Mouse (Mus musculus) hindlimb bud, embryonic 11.5 days (tissue): ENCODE results near the gene Phc2.
"Not testable (repeated sequence)": the region's sequence is repeated elsewhere in the genome, so short reads cannot be mapped to it uniquely, and the experiment has no call there.

Experiments used
- DNase-seq: peaks from one replicate; pipeline ENCODE4 v3.0.0-alpha.2; 2012; ENCODE audit warnings: low read depth, low spot score; ENCODE audit errors: extremely low spot score

Phc2 gene

DNA sequence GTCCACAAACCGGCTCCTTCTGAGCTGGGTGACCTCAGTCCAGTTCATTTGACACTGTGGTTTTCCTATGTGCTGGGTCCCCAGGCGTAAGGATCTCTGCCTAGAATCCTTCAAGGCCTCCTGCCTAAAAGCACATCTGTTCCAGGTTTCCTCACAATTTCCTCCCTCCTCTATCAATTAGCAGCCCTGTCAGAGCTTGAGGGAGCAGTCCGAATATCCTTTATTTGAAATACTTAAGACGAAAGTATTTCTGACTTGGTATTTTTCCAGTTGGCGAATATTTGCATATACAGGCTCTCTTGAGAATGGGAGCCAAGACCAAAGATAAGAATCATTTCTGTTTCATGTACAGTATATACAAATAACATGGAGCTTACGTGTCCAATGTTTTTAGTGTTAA lies 8.6 kb upstream of the Phc2 start:
- DNase-seq: no peak

DNA sequence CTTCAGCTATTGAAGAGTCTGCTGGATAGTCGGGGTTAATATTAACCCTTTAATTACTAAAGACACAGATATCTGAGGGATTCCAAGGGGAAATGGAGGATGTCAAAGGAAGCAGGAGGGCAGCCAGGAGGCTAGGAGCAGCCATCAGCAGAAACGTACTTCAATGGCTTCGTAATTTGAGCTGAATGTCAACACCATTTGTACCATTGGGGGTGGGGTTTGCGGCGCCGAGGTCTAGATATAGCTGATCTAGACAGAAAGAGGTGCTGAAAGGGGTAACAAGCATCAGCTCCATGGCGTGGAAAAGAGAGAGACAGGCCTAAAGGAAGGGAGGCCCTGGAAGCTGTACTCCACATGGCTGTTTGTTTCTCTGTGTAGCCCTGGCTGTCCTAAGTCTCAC lies 7.7 kb upstream of the Phc2 start:
- no peak for DNase-seq

DNA sequence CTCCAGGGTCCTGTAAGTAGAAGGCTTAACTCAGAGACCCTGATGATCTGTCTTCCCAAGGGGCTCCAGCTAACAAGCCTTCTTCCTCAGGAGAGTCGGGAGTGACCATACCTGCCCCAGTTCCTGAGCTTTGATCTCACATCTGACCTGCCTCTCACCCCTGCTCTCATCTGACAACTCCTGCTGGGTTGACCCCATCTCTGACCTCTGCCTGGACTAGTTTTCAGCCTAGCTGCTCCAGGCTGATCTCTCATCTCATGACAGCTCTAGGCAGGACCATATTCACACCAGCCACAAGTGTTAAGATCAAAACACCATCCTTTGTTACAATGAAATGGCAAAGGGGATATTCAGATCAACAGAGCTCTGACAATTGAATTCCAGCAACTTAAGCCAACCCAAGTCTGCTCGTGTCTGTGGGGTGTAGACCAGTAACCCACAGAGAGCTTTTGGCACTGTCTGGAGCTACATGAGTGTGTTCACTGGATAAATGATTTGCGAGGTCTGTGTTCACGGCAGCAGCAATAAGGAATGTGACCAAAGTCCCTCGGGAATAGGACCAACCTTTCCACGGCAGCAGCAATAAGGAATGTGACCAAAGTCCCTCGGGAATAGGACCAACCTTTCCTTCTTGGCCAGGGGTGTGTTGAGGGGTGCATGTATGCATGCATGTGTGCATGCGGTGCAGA lies 5.8 kb upstream of the Phc2 start:
- DNase-seq: no peak

DNA sequence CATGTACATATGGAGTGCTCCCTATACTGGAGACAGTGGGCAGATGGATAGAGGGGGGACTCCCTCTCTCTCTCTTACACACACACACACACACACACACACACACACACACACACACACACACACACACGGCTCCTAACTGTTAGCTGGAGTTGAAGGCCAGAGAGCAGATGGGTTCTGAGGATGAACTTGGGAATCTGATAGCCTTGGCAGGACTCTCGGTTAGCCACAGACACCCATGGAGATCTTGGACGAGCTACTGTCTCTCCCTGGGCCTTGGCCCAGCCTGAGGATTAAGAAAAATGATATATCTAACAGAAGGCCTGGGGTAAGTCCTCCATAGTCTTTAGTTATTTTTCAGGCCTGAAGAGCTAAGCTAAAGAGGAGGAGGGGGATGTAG lies 3.0 kb upstream of the Phc2 start:
- DNase-seq: no peak

DNA sequence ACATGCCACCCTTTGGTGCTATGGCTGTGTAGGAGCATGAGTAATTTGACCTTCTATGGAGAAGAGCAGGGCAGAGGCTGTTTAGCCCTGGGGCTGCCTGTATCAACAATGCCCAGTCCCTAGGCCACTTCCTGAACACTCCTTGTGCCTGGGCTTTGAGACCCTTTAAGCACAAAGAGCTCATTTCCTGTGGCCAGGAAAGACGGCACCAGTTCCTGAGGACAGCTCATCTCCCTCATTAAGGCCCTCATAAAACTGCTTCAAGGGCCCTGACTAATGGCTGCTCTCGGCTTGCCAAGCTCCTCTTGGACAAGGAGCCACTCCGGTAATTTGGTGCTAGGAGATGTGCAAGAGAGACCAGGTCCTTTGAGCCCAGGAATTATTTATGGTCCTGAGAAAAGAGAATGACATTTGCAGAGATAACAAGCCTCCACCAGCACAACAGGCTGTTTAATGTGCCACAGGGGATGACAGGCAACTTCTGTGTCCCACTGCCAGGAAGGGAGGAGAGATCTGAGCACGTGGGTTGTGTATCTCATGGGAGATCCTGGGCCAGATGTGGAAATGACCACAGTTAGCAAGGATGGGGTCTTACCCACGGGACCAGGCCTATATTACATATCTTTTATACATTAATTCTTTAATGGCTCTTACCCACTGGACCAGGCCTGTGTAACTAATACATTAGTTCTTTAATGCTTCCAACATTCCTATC lies 1.8 kb upstream of the Phc2 start:
- no peak for DNase-seq

DNA sequence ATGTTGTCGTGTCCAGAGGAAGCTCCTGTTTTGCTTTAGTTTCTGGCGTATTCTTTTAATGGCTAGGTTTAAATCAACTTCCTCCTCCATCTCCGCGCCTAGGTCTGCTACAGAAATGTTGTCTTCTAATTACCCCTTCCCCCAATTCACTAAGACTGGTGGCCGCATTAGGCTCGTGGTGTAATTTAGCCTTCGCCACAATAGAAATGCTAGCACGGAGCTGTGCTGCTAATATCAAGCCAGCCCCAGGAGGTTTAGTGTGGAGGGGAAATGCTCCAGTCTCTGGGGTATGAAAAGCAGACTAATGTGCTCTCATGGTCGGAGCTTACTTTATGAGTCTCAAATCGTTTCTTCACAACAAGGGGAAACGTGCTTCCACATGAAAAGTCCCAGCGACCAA lies 944 bp downstream of the Phc2 start:
- no peak for DNase-seq

DNA sequence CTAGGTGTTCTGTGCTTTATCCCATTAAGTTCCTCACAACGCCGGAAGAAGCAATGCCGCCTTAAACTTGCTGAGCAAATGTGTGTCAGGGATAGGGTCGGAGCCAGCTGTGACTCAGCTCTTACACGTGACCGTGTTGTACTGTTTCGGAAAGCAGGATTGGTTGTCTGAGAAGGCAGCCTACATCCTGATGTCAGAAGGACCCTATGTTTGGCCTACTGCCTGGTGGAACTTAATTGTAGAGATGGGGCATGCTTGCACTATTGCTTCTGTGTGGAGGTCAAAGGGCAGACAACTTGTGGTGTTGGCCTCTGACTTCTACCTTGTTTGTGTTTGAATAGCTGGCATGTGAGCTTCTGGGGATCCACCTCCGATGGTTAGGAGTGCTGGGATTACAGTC lies 5.7 kb downstream of the Phc2 start:
- no peak for DNase-seq

DNA sequence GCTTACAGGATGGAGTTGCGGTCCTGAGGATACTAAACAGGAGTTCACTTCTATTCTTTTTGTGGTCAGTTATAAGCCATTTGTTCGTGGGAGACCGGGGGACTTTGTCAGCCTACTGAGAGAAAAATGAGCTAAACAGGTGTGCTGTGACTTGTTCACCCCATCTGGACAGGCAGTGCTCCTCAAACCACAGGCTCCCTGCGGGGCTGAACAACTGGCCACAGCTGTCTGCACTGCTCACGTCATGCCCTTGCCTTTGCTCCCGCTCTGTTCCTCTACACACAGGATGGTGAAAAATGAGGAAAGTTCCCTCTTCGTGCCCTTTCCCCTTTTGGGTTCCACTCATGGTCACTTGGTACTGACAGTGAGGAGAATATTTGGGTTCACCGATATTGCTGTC lies 6.6 kb downstream of the Phc2 start:
- no peak for DNase-seq

DNA sequence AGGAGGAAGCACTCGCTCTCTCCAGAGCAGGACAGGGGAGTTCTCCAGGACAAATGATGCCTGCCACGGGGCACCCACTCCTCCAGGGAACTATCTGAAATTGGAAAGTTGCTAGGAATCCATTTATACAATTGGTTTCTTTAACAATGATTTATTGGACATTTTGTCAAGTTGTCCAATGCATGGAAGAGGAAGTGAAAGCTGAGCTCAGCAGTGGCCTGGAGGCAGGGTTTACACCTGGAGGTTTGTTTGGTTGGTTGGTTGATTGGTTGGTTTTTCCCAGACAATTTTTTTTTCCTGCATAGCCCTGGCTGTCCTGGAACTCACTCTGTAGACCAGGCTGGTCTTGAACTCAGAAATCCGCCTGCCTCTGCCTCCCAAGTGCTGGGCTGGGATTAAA lies 9.5 kb downstream of the Phc2 start:
- DNase-seq: no peak

DNA sequence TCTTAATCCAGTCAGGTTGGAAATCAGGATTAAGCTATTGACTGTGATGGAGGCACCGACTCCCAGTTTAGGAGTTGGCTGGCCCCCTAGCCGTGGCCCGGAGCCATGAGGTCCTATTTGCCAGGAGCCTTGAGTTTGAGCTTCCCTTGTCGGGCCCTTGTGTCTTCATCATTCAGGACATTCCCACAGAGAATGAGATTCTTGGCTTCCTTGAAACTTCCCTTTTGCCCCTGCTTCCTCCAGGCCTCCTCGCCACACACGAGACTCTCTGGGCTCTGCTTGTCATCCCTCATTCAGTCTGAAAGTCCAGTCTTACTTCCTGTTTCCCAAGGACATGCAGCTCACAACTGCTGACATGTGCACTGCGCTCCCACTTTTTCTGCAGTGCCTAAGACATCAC lies 11.9 kb downstream of the Phc2 start:
- DNase-seq: not testable (repeated sequence)

DNA sequence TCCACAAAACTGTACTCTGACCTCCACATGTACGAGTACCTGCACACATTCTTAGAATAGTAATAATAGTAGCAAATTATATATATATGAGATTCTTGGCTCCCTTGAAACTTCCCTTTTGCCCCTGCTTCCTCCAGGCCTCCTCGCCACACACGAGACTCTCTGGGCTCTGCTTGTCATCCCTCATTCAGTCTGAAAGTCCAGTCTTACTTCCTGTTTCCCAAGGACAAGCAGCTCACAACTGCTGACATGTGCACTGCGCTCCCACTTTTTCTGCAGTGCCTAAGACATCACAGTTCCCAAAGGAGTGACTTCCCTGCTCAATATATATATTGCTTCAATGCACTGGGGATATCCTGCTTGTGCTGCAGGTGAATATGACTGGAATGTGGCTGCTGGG lies 12.7 kb downstream of the Phc2 start:
- DNase-seq: not testable (repeated sequence)

DNA sequence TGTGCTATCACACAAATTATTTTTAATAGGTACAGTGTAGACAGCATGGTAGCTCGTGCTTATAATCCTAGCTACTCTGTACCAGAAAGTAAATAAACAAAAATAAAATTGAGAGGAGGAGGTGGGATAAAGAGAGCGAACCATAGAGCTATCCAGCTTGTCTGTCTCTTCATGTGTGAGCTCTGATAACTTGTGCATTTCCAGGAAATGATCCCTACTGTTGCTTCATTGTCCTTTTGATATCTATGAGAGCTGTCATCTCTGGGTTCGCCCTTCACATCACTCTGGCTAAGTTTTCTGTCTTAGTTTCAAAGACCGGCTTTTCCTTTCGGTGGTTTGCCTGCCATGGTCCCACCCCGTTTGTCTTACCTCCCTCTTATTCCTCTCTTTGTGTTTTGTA lies 14.7 kb downstream of the Phc2 start:
- no peak for DNase-seq

DNA sequence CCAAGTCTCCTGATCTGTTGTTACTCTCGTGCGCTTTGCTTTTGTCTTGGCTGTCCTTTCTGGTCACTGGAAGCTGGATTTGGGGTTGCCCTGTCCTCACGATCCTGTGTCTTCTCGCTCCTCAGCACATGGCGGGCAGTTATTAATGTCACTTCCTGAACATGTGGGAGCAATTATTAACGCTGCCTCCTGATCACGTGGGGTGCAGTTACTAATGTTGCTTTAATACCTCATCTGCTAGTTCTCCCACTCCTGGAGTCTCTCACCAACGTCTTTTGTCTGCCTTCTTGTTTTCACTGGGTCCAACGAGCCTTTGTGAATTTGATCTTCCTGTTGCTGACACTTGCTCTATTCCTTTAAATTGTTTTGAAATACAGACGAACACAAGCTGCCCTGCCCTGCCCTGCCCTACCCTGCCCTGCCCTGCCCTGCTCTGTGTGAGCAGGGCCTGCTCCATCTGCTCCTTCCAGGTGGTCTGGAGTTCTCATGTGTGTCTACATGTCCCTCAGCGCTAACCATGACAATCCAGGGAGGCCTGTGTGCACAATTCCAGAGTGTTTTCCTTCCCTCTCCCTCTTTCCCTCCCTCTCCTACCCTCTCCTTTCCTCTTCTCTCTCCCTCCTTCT lies 16.2 kb downstream of the Phc2 start:
- peak; percentile 67 for DNase-seq

DNA sequence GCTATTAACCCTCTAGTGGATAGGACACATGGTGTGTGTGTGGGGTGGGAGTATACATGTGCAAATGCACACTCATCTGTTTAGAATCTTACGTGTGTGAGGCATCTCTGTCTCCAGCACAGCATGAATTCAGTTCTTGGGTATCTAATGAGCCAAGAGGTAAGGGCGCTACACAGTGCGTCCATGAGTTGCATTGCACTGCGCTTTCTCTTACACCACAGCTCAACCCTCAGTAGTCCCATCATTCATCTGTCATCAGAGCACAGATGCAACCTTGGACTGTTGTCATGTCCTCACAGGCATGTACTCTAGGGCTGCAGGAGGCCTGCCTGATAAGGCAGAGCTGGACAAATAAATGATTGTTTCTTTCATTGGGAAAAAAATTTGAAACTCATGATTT lies 18.0 kb downstream of the Phc2 start:
- DNase-seq: no peak

DNA sequence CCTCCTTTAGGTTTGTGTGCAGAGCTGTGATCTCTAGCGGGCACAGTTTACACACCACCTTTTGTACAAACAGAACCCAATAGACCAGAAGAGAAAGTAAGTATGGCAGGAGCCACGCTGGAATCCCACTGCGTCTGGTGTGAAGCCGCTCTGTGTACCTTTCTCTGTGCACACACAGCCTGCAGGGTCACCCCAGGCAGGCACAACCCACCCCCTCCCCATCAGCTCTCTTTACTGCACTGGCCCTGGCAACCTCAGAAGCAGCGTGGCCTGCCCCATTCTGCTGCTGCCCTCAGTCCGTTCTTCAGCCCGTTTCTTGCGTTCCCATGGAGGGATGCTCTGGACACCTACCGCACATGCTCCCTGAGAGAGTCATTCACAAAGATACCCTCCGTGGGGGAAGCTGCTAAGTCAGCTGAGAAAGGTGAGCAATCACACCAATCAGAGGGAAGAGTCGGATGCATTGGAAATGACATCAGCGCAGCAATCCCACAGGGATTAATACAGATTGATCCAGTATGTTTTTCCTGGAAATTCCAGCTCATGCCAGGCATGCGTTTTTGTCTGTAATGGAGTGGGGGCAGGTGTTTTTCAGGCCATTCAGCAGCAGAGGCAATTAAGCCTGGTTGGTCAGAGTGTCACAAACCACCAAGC lies 24.2 kb downstream of the Phc2 start:
- no peak for DNase-seq

DNA sequence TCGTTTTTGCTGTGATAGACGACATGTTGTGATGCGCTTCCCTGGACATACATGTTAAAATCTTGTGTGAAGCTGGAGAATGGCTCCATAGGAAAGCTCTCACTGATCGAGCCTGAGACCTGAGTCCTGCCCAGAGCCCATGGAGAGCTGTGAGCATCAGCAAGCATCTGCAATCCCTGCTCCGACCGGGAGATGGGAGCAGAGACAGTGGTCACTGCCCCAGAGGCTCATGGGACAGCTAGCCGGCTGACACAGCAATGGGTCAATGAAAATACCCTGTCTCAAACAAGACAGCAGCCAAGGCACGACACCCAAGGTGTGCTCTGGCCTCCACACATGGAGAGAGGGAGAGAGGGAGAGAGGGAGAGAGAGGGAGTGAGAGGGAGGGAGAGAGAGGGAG lies 26.6 kb downstream of the Phc2 start:
- DNase-seq: no peak

DNA sequence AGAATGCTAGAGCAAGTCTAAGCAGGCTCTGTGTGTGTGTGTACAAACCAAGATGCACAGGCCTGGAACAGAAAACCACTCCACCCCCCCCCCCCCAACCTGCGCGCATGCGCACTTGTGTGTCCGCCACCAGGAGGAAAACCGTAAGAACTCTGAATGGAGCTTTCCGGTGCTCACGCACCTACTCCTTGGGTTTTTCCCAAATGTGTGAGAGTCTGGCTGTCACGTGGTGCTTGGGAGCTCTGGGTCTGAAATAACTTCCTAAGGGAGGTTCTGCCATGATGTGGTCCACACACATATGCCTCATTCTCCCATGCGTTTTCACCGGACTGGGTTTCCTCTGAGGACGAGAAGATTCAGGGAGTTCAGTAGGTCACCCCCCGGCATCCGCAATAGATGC lies 27.8 kb downstream of the Phc2 start:
- no peak for DNase-seq

DNA sequence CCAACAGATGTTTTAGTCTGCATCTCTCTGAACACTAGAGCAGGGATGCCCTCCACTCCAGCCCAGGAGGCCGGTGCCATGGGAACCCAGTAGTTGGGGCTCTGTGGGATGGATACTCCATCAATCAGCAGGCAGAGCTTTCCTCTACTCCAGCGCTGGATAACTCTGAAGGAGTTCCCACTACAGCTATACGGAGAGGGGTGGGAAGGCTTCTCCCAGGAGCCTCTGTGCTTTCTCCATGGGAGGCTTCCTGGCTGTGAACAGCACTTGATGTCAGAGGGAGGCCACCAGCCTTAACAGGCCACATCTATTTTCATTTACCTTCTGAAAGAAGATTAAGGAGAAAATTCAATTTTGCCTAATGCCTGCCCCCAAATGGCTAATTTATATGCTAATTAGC lies 29.2 kb downstream of the Phc2 start:
- no peak for DNase-seq

DNA sequence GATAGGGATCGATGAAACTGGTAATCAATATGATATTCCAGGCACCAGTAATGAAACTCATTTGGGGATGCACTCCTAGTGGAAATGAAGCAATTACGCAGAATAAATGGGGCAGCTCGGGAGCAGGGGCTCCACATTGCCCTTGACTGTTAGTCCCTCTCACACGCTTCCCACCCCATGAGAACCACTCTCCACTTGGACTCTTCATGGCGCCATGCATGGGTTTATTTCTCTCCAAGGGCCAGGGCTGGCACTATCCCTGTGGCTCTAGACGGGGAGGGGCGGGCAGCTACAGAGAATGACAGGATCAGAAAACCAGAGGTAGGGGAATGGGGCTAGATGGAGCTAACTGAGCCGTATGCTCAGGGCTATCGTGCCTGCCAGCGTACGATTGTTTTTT lies 29.6 kb downstream of the Phc2 start:
- no peak for DNase-seq

DNA sequence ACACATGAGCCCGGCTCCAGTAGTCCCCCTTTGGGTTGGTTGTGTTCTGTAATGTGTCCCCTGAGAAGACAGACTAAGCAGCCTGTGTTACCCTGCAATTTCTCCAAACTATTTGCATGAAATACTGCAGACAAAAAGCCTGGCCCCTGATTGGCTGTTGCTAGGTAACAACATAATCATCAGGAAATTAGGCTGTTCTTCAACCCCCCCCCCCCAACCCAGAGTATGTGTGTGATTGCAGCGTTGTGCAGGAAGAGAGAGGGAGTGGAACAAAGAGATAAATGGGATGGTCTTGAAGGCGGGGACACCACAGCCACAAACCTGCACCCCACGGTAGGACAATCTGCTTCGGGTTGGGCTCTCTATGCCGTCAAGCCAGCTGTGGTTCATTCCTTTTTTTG lies 34.0 kb downstream of the Phc2 start:
- DNase-seq: no peak

DNA sequence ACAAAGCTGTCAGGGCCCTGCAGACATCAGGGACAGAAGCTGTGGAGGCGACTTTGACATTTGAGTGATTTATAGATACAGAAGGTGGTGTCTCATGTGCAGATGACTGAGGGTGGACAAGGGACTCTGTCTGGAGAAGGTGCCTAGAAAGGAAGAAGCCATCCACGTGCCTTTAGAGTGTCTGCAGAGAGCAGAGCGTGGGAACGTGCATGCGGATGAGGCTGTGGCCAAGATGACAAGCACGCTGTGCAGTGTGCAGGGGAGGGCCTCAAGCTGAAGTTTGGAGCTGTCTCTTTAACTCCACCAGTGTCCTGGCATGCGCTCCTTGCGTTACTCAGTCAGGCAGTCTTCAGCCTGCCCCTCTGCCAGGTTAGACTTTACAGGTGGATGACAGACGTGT lies 34.5 kb downstream of the Phc2 start:
- DNase-seq: no peak

DNA sequence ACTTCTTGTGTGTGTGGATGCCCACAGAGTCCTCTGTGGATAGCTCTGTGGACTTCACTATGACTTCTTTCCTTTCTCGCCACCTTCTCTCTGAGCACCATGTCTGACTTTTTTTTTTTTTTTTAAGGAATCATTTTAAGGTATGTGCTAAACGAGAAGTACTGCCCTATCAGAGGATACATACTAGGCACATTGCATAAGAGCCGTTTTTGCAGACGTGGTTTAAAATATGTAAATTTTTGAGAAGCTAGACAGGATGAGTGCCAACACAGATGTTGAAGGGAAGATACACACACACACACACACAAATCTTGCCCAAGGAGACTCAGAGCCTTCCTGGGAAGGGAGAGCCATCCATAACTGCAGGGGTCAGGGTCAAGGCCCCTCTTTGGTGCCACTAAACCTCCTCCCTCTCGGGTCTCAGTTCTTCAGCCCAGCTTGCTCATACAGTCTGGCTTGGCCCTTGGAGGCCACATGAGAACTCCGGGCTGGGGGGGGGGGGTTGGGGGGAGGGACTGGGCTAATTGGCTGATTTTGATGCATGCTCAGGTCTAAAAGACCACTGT lies 35.3 kb downstream of the Phc2 start:
- DNase-seq: no peak
